13 mouse cellular contexts compared by ENCODE assay signal in the genomic region with DNA sequence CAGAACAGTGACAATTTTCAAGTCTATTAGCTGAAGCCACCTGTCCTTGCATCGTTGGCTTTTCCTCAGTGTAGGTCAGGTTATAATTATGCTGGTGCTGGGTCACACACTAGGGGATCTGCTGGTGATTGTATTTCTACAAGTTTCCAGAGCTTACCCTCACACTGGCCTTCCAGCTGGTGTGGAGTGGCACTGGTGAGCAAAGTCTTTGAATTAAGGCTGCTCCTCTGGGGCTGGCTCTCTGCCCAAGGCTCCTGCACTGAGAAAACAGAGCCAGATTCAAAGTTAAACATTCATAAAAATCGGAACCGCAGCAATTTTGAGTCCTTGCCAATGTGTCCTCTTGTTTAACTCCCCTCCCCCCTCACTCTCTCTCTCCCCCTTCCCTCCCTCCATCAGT.
DNase-seq lines count a peak whose midpoint lies in the region; TF ChIP-seq lines count a peak whose summit lies in the region.
"Had no signal": no experiment of that assay in that cellular context is flagged by ENCODE, and none has a peak within 500 bp of the region (broad histone marks: within the 10 kb centered on the region; RNA-seq: fewer than 3 reads in every experiment).

No protein-coding gene starts in this region.

- no peaks in the 10 kb centered on the region for H3K27me3 ChIP-seq in forebrain, embryonic 10.5 days (ENCODE audit: poor library complexity, severe bottlenecking)
- H3K27me3 ChIP-seq: intestine, embryonic 15.5 days; liver, embryonic 15.5 days; neural tube, embryonic 12.5 days had no signal

- 91% methylated on average over 3 of the region's 3 CpGs for WGBS in forebrain, embryonic 10.5 days

- intact Hi-C loops in left cerebral cortex, postnatal 4 days (cut with DNase I): no loop called here
- intact Hi-C loops in gastrocnemius, adult 2 months (cut with DNase I): no loop called here

- TF ChIP-seq CTCF in gastrocnemius, adult 2 months (IDR thresholded peaks at IDR 0.05): no peak

- H3K36me3 ChIP-seq in forebrain, embryonic 10.5 days (replicated peaks): no peaks in the 10 kb centered on the region
- H3K36me3 ChIP-seq: heart, embryonic 13.5 days; intestine, embryonic 15.5 days; liver, embryonic 15.5 days; neural tube, embryonic 12.5 days had no signal

- H3K4me1 ChIP-seq in forebrain, embryonic 10.5 days: peaks cover 8% of the 10 kb centered on the region
- H3K4me1 ChIP-seq: liver, embryonic 15.5 days; neural tube, embryonic 12.5 days had no signal

- no peak overlapping the region for H3K27ac ChIP-seq in gastrocnemius, adult 2 months
- no peak overlapping the region for H3K27ac ChIP-seq in forebrain, embryonic 10.5 days
- H3K27ac ChIP-seq: heart, embryonic 13.5 days; intestine, embryonic 15.5 days; liver, embryonic 15.5 days; neural tube, embryonic 12.5 days had no signal

- no peaks in the 10 kb centered on the region for H3K9me3 ChIP-seq in forebrain, embryonic 10.5 days
- H3K9me3 ChIP-seq: heart, embryonic 13.5 days; intestine, embryonic 15.5 days; liver, embryonic 15.5 days; neural tube, embryonic 12.5 days had no signal

- no peak overlapping the region for H3K4me3 ChIP-seq in gastrocnemius, adult 2 months
- no peak overlapping the region for H3K4me3 ChIP-seq in forebrain, embryonic 10.5 days
- H3K4me3 ChIP-seq: heart, embryonic 13.5 days; intestine, embryonic 15.5 days; liver, embryonic 15.5 days; neural tube, embryonic 12.5 days had no signal

- peak; percentile 53 for DNase-seq in left cerebral cortex, postnatal 4 days
- no peak for DNase-seq in left cerebral cortex, adult 8-10 months (ENCODE audit: low spot score in 2 of 2)
- DNase-seq in adrenal gland, postnatal 14 days: peak; percentile 76
- DNase-seq in kidney, postnatal 14 days: peak; percentile 90
- DNase-seq in lung, postnatal 4 days: peak; percentile 50 to 74
- no peak for DNase-seq in frontal cortex, postnatal 10 days (ENCODE audit: low spot score in 2 of 2)
- no peak for DNase-seq in gastrocnemius, adult 2 months
- DNase-seq in forebrain, embryonic 10.5 days (ENCODE audit: extremely low spot score, low spot score): no peak
- DNase-seq: cerebellum, adult 8-10 months had no signal

Comparison
In these comparisons a context has a peak if more than half of its experiments do, and no peak if none do; other contexts are left out.
1. DNase-seq: peak in left cerebral cortex, postnatal 4 days (single experiment), adrenal gland, postnatal 14 days (single experiment), kidney, postnatal 14 days (single experiment) and lung, postnatal 4 days (2 of 2); none in left cerebral cortex, adult 8-10 months (0 of 2), frontal cortex, postnatal 10 days (0 of 2), gastrocnemius, adult 2 months (single experiment) and forebrain, embryonic 10.5 days (single experiment).